Mouse (Mus musculus): ENCODE measurements at regions not wholly inside any gene's neighbourhood (a gene's known extent, or its start where the extent isn't known, plus 50 kb on each side); places are given as distances from the start of the nearest gene placed in this dataset.

- 43% methylated on average over 6 of the region's 6 CpGs for WGBS
- Histone ChIP-seq H3K27me3 (replicated peaks; ENCODE audit: control insufficient read depth, insufficient read depth, low read length) (no peaks in the 10 kb centered on the region), H3K36me3 (ENCODE audit: control insufficient read depth, insufficient read depth, low read length) (no peaks in the 10 kb centered on the region), H3K4me3 (ENCODE audit: insufficient read depth, low read depth, low read length) (no peak overlapping the region), H3K4me1 (ENCODE audit: control insufficient read depth, insufficient read depth, low read length) (no peaks in the 10 kb centered on the region), H3K27ac (ENCODE audit: insufficient read depth, low read depth, low read length) (no peak overlapping the region)
- TF ChIP-seq CTCF (conservative IDR thresholded peaks at IDR 0.05; ENCODE audit: insufficient read depth, insufficient read length, low read depth, low read length) (no peak), POLR2A (IDR thresholded peaks at IDR 0.05; ENCODE audit: low read depth, low read length) (no peak)
- DNase-seq, result no peak
Measured at GRCm38 (mm10) chr9:100041776-100042175, 165.8 kb upstream of the Sox14 start.

- no peaks in the 10 kb centered on the region for H3K27me3 ChIP-seq (replicated peaks; ENCODE audit: control insufficient read depth, insufficient read depth, low read length)
- DNase-seq, result no peak
- H3K27ac ChIP-seq (ENCODE audit: insufficient read depth, low read depth, low read length), result no peak overlapping the region
- no peaks in the 10 kb centered on the region for H3K4me1 ChIP-seq (ENCODE audit: control insufficient read depth, insufficient read depth, low read length)
- H3K36me3 ChIP-seq (ENCODE audit: control insufficient read depth, insufficient read depth, low read length), result no peaks in the 10 kb centered on the region
- no peak overlapping the region for H3K4me3 ChIP-seq (ENCODE audit: insufficient read depth, low read depth, low read length)
- TF ChIP-seq CTCF (conservative IDR thresholded peaks at IDR 0.05; ENCODE audit: insufficient read depth, insufficient read length, low read depth, low read length), result no peak
- TF ChIP-seq POLR2A (IDR thresholded peaks at IDR 0.05; ENCODE audit: low read depth, low read length), result no peak
- WGBS, result 45% methylated on average over 5 of the region's 5 CpGs
Measured at GRCm38 (mm10) chr9:100023641-100024040, 147.7 kb upstream of the Sox14 start.

- Histone ChIP-seq H3K27me3 (replicated peaks; ENCODE audit: control insufficient read depth, insufficient read depth, low read length) (no peaks in the 10 kb centered on the region), H3K4me3 (ENCODE audit: insufficient read depth, low read depth, low read length) (no peak overlapping the region), H3K36me3 (ENCODE audit: control insufficient read depth, insufficient read depth, low read length) (no peaks in the 10 kb centered on the region), H3K27ac (ENCODE audit: insufficient read depth, low read depth, low read length) (no peak overlapping the region), H3K4me1 (ENCODE audit: control insufficient read depth, insufficient read depth, low read length) (no peaks in the 10 kb centered on the region)
- WGBS, result 76% methylated on average over 3 of the region's 3 CpGs
- no peak for DNase-seq
- TF ChIP-seq POLR2A (IDR thresholded peaks at IDR 0.05; ENCODE audit: low read depth, low read length) (no peak), CTCF (conservative IDR thresholded peaks at IDR 0.05; ENCODE audit: insufficient read depth, insufficient read length, low read depth, low read length) (no peak)
Measured at GRCm38 (mm10) chr9:100022035-100022434, 146.1 kb upstream of the Sox14 start.

GRCm38 (mm10) chr9:99995204-99995603, 119.2 kb upstream of the Sox14 start:
- WGBS, result 46% methylated on average over 8 of the region's 8 CpGs
- H3K4me1 ChIP-seq (ENCODE audit: control insufficient read depth, insufficient read depth, low read length), result no peaks in the 10 kb centered on the region
- no peak for DNase-seq
- TF ChIP-seq CTCF (conservative IDR thresholded peaks at IDR 0.05; ENCODE audit: insufficient read depth, insufficient read length, low read depth, low read length) (no peak), POLR2A (IDR thresholded peaks at IDR 0.05; ENCODE audit: low read depth, low read length) (no peak)
- no peak overlapping the region for H3K4me3 ChIP-seq (ENCODE audit: insufficient read depth, low read depth, low read length)
- H3K36me3 ChIP-seq (ENCODE audit: control insufficient read depth, insufficient read depth, low read length), result no peaks in the 10 kb centered on the region
- peaks cover 1% of the 10 kb centered on the region; the same call in 1 of the 2 replicates for H3K27me3 ChIP-seq (replicated peaks; ENCODE audit: control insufficient read depth, insufficient read depth, low read length)
- H3K27ac ChIP-seq (ENCODE audit: insufficient read depth, low read depth, low read length), result no peak overlapping the region

GRCm38 (mm10) chr9:99994285-99995144, 118.5 kb upstream of the Sox14 start:
- Histone ChIP-seq H3K27me3 (replicated peaks; ENCODE audit: control insufficient read depth, insufficient read depth, low read length) (peaks cover 1% of the 10 kb centered on the region; the same call in 1 of the 2 replicates), H3K4me3 (ENCODE audit: insufficient read depth, low read depth, low read length) (no peak overlapping the region), H3K27ac (ENCODE audit: insufficient read depth, low read depth, low read length) (no peak overlapping the region), H3K36me3 (ENCODE audit: control insufficient read depth, insufficient read depth, low read length) (no peaks in the 10 kb centered on the region), H3K4me1 (ENCODE audit: control insufficient read depth, insufficient read depth, low read length) (no peaks in the 10 kb centered on the region)
- 3% methylated on average over 30 of the region's 30 CpGs for WGBS
- TF ChIP-seq CTCF (conservative IDR thresholded peaks at IDR 0.05; ENCODE audit: insufficient read depth, insufficient read length, low read depth, low read length) (no peak), POLR2A (IDR thresholded peaks at IDR 0.05; ENCODE audit: low read depth, low read length) (no peak)
- no peak for DNase-seq

GRCm38 (mm10) chr9:99987376-99987775, 111.4 kb upstream of the Sox14 start:
- no peak for DNase-seq
- WGBS, result 4% methylated on average over 1 of the region's 1 CpGs
- Histone ChIP-seq H3K27me3 (replicated peaks; ENCODE audit: control insufficient read depth, insufficient read depth, low read length) (no peaks in the 10 kb centered on the region), H3K27ac (ENCODE audit: insufficient read depth, low read depth, low read length) (no peak overlapping the region), H3K4me3 (ENCODE audit: insufficient read depth, low read depth, low read length) (no peak overlapping the region), H3K4me1 (ENCODE audit: control insufficient read depth, insufficient read depth, low read length) (no peaks in the 10 kb centered on the region), H3K36me3 (ENCODE audit: control insufficient read depth, insufficient read depth, low read length) (no peaks in the 10 kb centered on the region)
- TF ChIP-seq CTCF (conservative IDR thresholded peaks at IDR 0.05; ENCODE audit: insufficient read depth, insufficient read length, low read depth, low read length) (no peak), POLR2A (IDR thresholded peaks at IDR 0.05; ENCODE audit: low read depth, low read length) (no peak)

- Histone ChIP-seq H3K27ac (ENCODE audit: insufficient read depth, low read depth, low read length) (no peak overlapping the region), H3K27me3 (replicated peaks; ENCODE audit: control insufficient read depth, insufficient read depth, low read length) (no peaks in the 10 kb centered on the region), H3K4me3 (ENCODE audit: insufficient read depth, low read depth, low read length) (no peak overlapping the region), H3K36me3 (ENCODE audit: control insufficient read depth, insufficient read depth, low read length) (no peaks in the 10 kb centered on the region), H3K4me1 (ENCODE audit: control insufficient read depth, insufficient read depth, low read length) (no peaks in the 10 kb centered on the region)
- WGBS, result 60% methylated on average over 1 of the region's 1 CpGs
- no peak for DNase-seq
- no peak for TF ChIP-seq POLR2A (IDR thresholded peaks at IDR 0.05; ENCODE audit: low read depth, low read length)
- no peak for TF ChIP-seq CTCF (conservative IDR thresholded peaks at IDR 0.05; ENCODE audit: insufficient read depth, insufficient read length, low read depth, low read length)
Measured at GRCm38 (mm10) chr9:99980734-99981133, 104.8 kb upstream of the Sox14 start.
